ENCODE assay signal across 9 mouse cellular contexts in the genomic region with DNA sequence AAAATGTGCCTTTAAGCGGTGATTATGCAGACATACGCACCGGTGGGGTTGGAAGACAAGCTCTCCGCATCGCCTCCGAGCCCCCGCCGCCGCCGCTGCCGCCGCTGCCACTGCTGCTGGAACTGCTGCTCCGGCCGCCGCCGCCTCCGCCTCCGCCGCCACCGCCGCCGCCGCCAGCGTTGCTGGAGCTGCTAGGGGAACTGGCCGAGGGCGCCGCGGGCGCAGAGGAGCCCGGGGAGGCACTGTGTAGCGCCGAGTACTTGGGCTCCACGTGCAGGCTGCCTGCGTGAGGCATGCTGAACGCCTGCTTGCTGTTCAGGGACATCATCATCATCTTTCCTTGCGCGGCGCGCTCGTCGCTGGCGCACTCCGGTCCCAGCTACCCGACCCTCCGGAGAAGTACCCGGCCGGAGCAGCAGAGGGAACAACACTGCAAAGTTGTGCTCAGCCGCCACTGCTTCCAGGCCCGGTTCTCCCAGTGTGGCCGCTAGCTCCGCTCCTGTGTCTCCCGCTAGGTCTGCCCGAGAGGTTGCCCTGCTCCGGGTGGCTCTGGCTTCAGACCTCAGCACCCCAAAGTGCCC. TPM values are rescaled to one million over a fixed set of nuclear protein-coding genes. Genes with fewer than 3 reads are reported as not detected.
DNase-seq lines count a peak whose midpoint lies in the region; ATAC-seq and TF ChIP-seq lines count a peak whose summit lies in the region.
"Had no signal": no experiment of that assay in that cellular context is flagged by ENCODE, and none has a peak within 500 bp of the region (broad histone marks: within the 10 kb centered on the region; RNA-seq: fewer than 3 reads in every experiment).

Gene Pou4f2 (minus strand): TSS at position 575 of the 581 bp plus-strand sequence.

- intact Hi-C loops in left cerebral cortex, adult 2 months (cut with DNase I): loop anchor here (2.0 kb wide), 1 partner anchor 13 kb away; no protein-coding TSS in a partner anchor

- no peaks in the 10 kb centered on the region for H3K36me3 ChIP-seq in forebrain, embryonic 12.5 days (replicated peaks)
- H3K36me3 ChIP-seq in neural tube, embryonic 12.5 days: no peaks in the 10 kb centered on the region

- H3K9ac ChIP-seq in forebrain, embryonic 12.5 days: peak within 1 kb of the TSS; percentile 44; the same call in 1 of the 2 replicates
- peak within 1 kb of the TSS; percentile 55 for H3K9ac ChIP-seq in neural tube, embryonic 12.5 days
- H3K9ac ChIP-seq: liver, embryonic 14.5 days had no signal

- under 1% methylated on average over 54 of the region's 54 CpGs for WGBS in forebrain, embryonic 12.5 days
- under 1% methylated on average over 54 of the region's 54 CpGs for WGBS in neural tube, embryonic 12.5 days

- H3K27ac ChIP-seq in forebrain, embryonic 12.5 days: no peak within 1 kb of the TSS
- H3K27ac ChIP-seq in left cerebral cortex, adult 2 months: no peak within 1 kb of the TSS
- H3K27ac ChIP-seq in neural tube, embryonic 12.5 days: peak within 1 kb of the TSS; percentile 20; the same call in 1 of the 2 replicates
- H3K27ac ChIP-seq: liver, embryonic 14.5 days had no signal

- peak within 1 kb of the TSS; percentile 42 for H3K4me3 ChIP-seq in forebrain, embryonic 12.5 days (replicated peaks)
- 0 out of 2 replicates have a peak within 1 kb of the TSS, but pooled peaks have one; percentile 2 for H3K4me3 ChIP-seq in left cerebral cortex, adult 2 months
- peak within 1 kb of the TSS; percentile 46 for H3K4me3 ChIP-seq in neural tube, embryonic 12.5 days

- no peak for TF ChIP-seq CTCF in left cerebral cortex, adult 2 months (IDR thresholded peaks at IDR 0.05)

- peaks cover 84% of the 10 kb centered on the region for H3K27me3 ChIP-seq in forebrain, embryonic 12.5 days
- peaks cover 86% of the 10 kb centered on the region for H3K27me3 ChIP-seq in neural tube, embryonic 12.5 days (replicated peaks)

- H3K4me1 ChIP-seq in forebrain, embryonic 12.5 days: peaks cover 34% of the 10 kb centered on the region
- H3K4me1 ChIP-seq in neural tube, embryonic 12.5 days: peaks cover 38% of the 10 kb centered on the region

- ATAC-seq in forebrain, embryonic 12.5 days (ENCODE audit: low FRiP score): peak; percentile 72
- ATAC-seq in neural tube, embryonic 12.5 days (ENCODE audit: low FRiP score, low read depth): peak; percentile 59

- H3K4me2 ChIP-seq in forebrain, embryonic 12.5 days: peak within 1 kb of the TSS; percentile 78
- H3K4me2 ChIP-seq in neural tube, embryonic 12.5 days (replicated peaks): peak within 1 kb of the TSS; percentile 80

- DNase-seq in kidney, postnatal 14 days: peak; percentile 5
- no peak for DNase-seq in kidney, adult 11 months
- peak; percentile 43 to 44 for DNase-seq in adrenal gland, postnatal 36 days
- DNase-seq in left cerebral cortex, adult 2 months (ENCODE audit: extremely low spot score in 1 of 2, low spot score in 2 of 2): peak; percentile 26 to 28
- no peak for DNase-seq in urinary bladder, postnatal 36 days (ENCODE audit: low spot score in 2 of 2)
- no peak for DNase-seq in gastrocnemius, postnatal 4 days (ENCODE audit: low spot score in 2 of 2)

- no peaks in the 10 kb centered on the region for H3K9me3 ChIP-seq in forebrain, embryonic 12.5 days
- no peaks in the 10 kb centered on the region for H3K9me3 ChIP-seq in neural tube, embryonic 12.5 days

RNA-seq across cellular contexts. Expression of gene Pou4f2, which starts in this region (rescaled TPM):
- total RNA-seq in adrenal gland, postnatal 36 days (2021): not detected
- polyA plus RNA-seq in forebrain, embryonic 12.5 days (2016; fragmentation: Nextera tagmentation; extraction: Ambion mirVana): not detected in 2 replicates
- not detected for total RNA-seq in left cerebral cortex, adult 2 months (2021)
- polyA plus RNA-seq in neural tube, embryonic 12.5 days (2016; fragmentation: Nextera tagmentation; extraction: Ambion mirVana): 4.7 and 5.0 TPM in 2 replicates
- total RNA-seq in gastrocnemius, postnatal 4 days (2021): not detected
- polyA plus RNA-seq: liver, embryonic 14.5 days had no signal

Comparison
In these comparisons a context has a peak if more than half of its experiments do, and no peak if none do; other contexts are left out.
1. Peak in DNase-seq in adrenal gland, postnatal 36 days; RNA of the gene not detected or under 1 TPM.
2. Peak in ATAC-seq, H3K4me3 ChIP-seq, H3K9ac ChIP-seq and H3K4me2 ChIP-seq in forebrain, embryonic 12.5 days; RNA of the gene not detected or under 1 TPM.
3. Peak in DNase-seq and H3K4me3 ChIP-seq in left cerebral cortex, adult 2 months; RNA of the gene not detected or under 1 TPM.